Mouse (Mus musculus) skeletal muscle tissue, postnatal 0 days (tissue): ENCODE measurements around the gene Gm9639. TPM values are rescaled to one million over a fixed set of nuclear protein-coding genes. Genes with fewer than 3 reads are reported as not detected.

Experiments
- polyA plus RNA-seq: library from polyadenylated mRNA; unstranded; fragments of >200 nt; fragmentation: Nextera tagmentation; extraction: Ambion mirVana; gene quantifications from 2 replicates; pipeline ENCODE4 v1.2.1, GENCODE M21; 2015

Gm9639 gene
- not detected in 2 replicates for polyA plus RNA-seq

DNA sequence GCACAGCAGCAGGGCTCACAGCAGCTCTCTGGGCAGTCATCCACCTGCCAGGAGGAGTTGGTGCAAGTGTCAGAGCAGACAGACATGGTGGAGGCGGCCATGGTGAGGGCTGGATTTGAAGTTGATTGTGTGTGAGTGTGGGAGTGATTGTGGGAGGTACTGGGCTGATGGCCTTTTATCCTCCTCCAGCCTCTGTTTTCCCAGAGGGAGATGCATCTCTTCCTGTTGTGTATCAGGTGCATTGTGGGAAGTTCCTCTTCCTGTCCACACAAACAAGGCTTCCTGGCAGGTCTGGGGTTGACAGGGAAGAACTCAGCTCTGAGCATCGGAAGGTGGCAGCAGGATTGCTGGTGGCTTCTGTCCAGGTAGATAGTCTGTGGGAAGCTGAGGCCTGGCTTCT is at the start of gene Gm9639:
Gene Gm9639 (minus strand): TSS at position 101 of the 400 bp plus-strand sequence.

DNA sequence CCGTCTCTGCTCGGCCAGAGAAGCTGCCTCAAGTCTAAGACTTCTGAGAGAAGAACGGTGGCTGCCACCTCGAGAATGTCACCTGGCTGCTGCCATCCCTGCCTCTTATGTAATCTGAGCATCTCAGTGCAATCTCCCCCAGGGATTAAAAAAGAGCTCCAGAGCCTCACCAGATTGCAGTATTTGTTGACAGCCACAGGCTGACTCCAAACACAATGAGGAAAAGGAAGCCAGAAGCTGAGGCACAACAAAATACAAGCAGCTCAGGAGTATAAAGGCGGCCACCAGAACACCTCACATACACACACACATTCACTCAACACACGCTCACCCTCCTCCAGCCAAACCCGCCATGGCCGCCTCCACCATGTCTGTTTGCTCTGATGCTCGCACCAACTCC is 40.8 kb upstream of the Gm9639 start, which contains the start of gene Krtap10-10:
Gene Krtap10-10 (plus strand): TSS at position 301 of the 400 bp plus-strand sequence.

DNA sequence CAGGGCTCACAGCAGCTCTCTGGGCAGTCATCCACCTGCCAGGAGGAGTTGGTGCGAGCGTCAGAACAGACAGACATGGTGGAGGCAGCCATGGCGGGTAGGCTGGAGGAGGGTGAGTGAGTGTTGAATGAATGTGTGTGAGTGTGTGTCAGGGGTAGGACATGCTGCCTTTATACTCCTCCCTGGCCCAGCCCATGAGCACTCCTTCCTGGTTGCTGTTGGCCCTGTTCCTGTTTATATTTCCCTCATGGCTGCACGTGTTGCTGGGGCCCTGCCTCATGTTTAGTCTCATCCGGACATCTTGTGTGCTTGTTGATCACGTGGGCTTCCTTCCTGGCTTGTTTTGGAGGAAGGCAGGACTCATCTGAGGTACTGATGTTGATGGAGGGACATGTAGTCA is 32.1 kb upstream of the Gm9639 start, which contains the start of gene Krtap10-4:
Gene Krtap10-4 (minus strand): TSS at position 145 of the 400 bp plus-strand sequence.

GRCm38 (mm10) chr10:77814382-77814781 is 19.5 kb upstream of the Gm9639 start, which contains the start of gene Gm2696:
Gene Gm2696 (plus strand): TSS chr10:77814682.

GRCm38 (mm10) chr10:77811743-77812142 is 16.9 kb upstream of the Gm9639 start, which contains the start of gene Gm9507:
Gene Gm9507 (minus strand): TSS chr10:77811843.

GRCm38 (mm10) chr10:77798921-77799508 is 4.1 kb upstream of the Gm9639 start, which contains the start of gene Gm19668:
Gene Gm19668 (minus strand): TSS chr10:77799133.

DNA sequence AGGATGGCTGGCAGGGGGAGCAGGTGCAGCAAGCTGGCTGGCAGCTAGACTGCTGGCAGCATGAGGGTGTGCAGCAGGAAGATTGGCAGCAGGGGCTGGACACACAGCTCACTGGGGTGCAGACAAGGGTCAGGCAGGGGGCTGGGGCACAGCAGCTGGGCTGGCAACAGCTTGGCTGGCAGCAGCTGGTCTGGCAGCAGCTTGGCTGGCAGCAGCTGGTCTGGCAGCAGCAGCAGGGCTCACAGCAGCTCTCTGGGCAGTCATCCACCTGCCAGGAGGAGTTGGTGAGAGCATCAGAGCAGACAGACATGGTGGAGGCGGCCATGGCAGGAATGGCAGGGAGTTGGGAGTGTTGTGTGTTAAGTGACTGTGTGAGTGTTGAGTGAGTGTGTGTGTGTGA is 7.0 kb downstream of the Gm9639 start, which contains the start of gene Gm7137:
Gene Gm7137 (minus strand): TSS at position 325 of the 400 bp plus-strand sequence.

DNA sequence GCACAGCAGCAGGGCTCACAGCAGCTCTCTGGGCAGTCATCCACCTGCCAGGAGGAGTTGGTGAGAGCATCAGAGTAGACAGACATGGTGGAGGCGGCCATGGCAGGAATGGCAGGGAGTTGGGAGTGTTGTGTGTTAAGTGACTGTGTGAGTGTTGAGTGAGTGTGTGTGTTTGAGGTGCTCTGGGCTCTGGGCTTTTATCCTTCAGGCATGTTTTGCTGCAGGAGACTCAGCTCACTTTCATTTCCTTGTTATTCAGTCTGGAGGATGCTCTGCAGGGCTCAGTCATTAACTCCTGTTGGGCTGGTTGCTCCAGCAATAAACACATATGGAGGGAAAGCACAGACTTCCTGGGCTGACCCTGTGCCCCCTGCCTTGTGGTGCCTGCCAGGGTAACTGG is 12.4 kb downstream of the Gm9639 start, which contains the start of gene Gm3250:
Gene Gm3250 (minus strand): TSS at position 101 of the 400 bp plus-strand sequence.

GRCm38 (mm10) chr10:77776844-77777243 is 18.0 kb downstream of the Gm9639 start, which contains the start of gene Gm7138:
Gene Gm7138 (minus strand): TSS chr10:77776944.

DNA sequence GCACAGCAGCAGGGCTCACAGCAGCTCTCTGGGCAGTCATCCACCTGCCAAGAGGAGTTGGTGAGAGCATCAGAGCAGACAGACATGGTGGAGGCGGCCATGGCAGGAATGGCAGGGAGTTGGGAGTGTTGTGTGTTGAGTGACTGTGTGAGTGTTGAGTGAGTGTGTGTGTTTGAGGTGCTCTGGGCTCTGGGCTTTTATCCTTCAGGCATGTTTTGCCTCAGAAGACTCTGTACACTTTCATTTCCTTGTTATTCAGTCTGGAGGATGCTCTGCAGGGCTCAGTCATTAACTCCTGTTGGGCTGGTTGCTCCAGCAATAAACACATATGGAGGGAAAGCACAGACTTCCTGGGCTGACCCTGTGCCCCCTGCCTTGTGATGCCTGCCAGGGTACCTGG is 23.7 kb downstream of the Gm9639 start, which contains the start of gene Gm3238:
Gene Gm3238 (minus strand): TSS at position 101 of the 400 bp plus-strand sequence.

DNA sequence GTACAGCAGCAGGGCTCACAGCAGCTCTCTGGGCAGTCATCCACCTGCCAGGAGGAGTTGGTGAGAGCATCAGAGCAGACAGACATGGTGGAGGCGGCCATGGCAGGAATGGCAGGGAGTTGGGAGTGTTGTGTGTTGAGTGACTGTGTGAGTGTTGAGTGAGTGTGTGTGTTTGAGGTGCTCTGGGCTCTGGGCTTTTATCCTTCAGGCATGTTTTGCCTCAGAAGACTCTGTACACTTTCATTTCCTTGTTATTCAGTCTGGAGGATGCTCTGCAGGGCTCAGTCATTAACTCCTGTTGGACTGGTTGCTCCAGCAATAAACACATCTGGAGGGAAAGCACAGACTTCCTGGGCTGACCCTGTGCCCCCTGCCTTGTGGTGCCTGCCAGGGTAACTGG is 35.3 kb downstream of the Gm9639 start, which contains the start of gene Gm3233:
Gene Gm3233 (minus strand): TSS at position 101 of the 400 bp plus-strand sequence.

DNA sequence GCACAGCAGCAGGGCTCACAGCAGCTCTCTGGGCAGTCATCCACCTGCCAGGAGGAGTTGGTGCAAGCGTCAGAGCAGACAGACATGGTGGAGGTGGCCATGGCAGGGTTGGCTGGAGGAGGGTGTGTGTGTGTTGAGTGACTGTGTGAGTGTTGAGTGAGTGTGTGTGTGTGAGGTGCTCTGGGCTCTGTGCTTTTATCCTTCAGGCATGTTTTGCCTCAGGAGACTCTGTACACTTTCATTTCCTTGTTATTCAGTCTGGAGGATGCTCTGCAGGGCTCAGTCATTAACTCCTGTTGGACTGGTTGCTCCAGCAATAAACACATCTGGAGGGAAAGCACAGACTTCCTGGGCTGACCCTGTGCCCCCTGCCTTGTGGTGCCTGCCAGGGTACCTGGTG is 43.6 kb downstream of the Gm9639 start, which contains the start of gene Gm9736:
Gene Gm9736 (minus strand): TSS at position 101 of the 400 bp plus-strand sequence.

Other genes starting within 250 kb of the Gm9639 start
- gene Pttg1ip, start 213.4 kb downstream of the Gm9639 start, polyA plus RNA-seq: 79.3 and 92.3 TPM in 2 replicates
- 133 and 146 TPM in 2 replicates for gene Sumo3, start 189.0 kb downstream of the Gm9639 start, polyA plus RNA-seq
- gene Gm49325, start 188.9 kb downstream of the Gm9639 start, polyA plus RNA-seq: 5.2 and 11.3 TPM in 2 replicates
- 112 and 114 TPM in 2 replicates for gene Ube2g2, start 172.8 kb downstream of the Gm9639 start, polyA plus RNA-seq
- gene Tspear, start 108.5 kb downstream of the Gm9639 start, polyA plus RNA-seq: 0.07 TPM in 1 of 2 replicates, not detected in the other
- not detected in 2 replicates for gene Gm19402, start 104.3 kb downstream of the Gm9639 start, polyA plus RNA-seq
- gene Gm9508, start 97.8 kb downstream of the Gm9639 start, polyA plus RNA-seq: not detected in 2 replicates
- not detected in 2 replicates for gene Gm10272, start 88.5 kb downstream of the Gm9639 start, polyA plus RNA-seq
- gene Gm10024, start 83.6 kb downstream of the Gm9639 start, polyA plus RNA-seq: not detected in 2 replicates
- not detected in 2 replicates for gene Gm10142, start 79.3 kb downstream of the Gm9639 start, polyA plus RNA-seq
- not detected in 2 replicates for gene Krtap12-1, start 74.5 kb downstream of the Gm9639 start, polyA plus RNA-seq
- gene Gm10100, start 68.6 kb downstream of the Gm9639 start, polyA plus RNA-seq: not detected in 2 replicates
- not detected in 2 replicates for gene Gm18596, start 52.4 kb downstream of the Gm9639 start, polyA plus RNA-seq
- not detected in 2 replicates for gene Gm9736, start 43.7 kb downstream of the Gm9639 start, polyA plus RNA-seq
- not detected in 2 replicates for gene Gm3233, start 35.4 kb downstream of the Gm9639 start, polyA plus RNA-seq
- not detected in 2 replicates for gene Gm3238, start 23.8 kb downstream of the Gm9639 start, polyA plus RNA-seq
- not detected in 2 replicates for gene Gm7138, start 18.1 kb downstream of the Gm9639 start, polyA plus RNA-seq
- not detected in 2 replicates for gene Gm3250, start 12.5 kb downstream of the Gm9639 start, polyA plus RNA-seq
- not detected in 2 replicates for gene Gm7137, start 6.9 kb downstream of the Gm9639 start, polyA plus RNA-seq
- not detected in 2 replicates for gene Gm19668, start 4.1 kb upstream of the Gm9639 start, polyA plus RNA-seq
- not detected in 2 replicates for gene Gm9507, start 16.8 kb upstream of the Gm9639 start, polyA plus RNA-seq
- not detected in 2 replicates for gene Gm2696, start 19.6 kb upstream of the Gm9639 start, polyA plus RNA-seq
- not detected in 2 replicates for gene Krtap10-4, start 32.0 kb upstream of the Gm9639 start, polyA plus RNA-seq
- not detected in 2 replicates for gene Krtap10-10, start 40.9 kb upstream of the Gm9639 start, polyA plus RNA-seq
- gene Gm36176, start 51.7 kb upstream of the Gm9639 start, polyA plus RNA-seq: not detected in 2 replicates
- not detected in 2 replicates for gene Gm10318, start 57.8 kb upstream of the Gm9639 start, polyA plus RNA-seq
- gene Gm3285, start 66.9 kb upstream of the Gm9639 start, polyA plus RNA-seq: not detected in 2 replicates
- 0.61 and 0.74 TPM in 2 replicates for gene Lrrc3, start 107.5 kb upstream of the Gm9639 start, polyA plus RNA-seq
- gene Trpm2, start 175.5 kb upstream of the Gm9639 start, polyA plus RNA-seq: 0.33 and 0.35 TPM in 2 replicates
- 12.9 and 13.1 TPM in 2 replicates for gene 1810043G02Rik, start 183.4 kb upstream of the Gm9639 start, polyA plus RNA-seq
- 13.1 and 19.4 TPM in 2 replicates for gene Pfkl, start 215.0 kb upstream of the Gm9639 start, polyA plus RNA-seq
- 0.09 and 0.40 TPM in 2 replicates for gene Dnmt3l, start 246.9 kb upstream of the Gm9639 start, polyA plus RNA-seq
- not detected in 2 replicates for gene Aire, start 248.5 kb upstream of the Gm9639 start, polyA plus RNA-seq